Mouse (Mus musculus) hindbrain, embryonic 15.5 days (tissue): ENCODE results near the gene Eif2b3. TPM values are rescaled to one million over a fixed set of nuclear protein-coding genes. Genes with fewer than 3 reads are reported as not detected.

Experiments used
- ATAC-seq: fragments of 200-750 bp; cut with Nextera tagmentation; 2 replicates; pipeline ENCODE4 v1.8.0; 2017; ENCODE audit warnings: low read depth, moderate number of reproducible peaks, moderate TSS enrichment; ENCODE audit not compliant: low FRiP score
- H3K27ac ChIP-seq: fragments of 300-500 bp; sonication (generic); replicated peaks from 2 replicates; pipeline ENCODE4 v1.5.1; 2015; ENCODE audit warnings: mild to moderate bottlenecking, inconsistent platforms
- H3K27me3 ChIP-seq: fragments of 300-500 bp; sonication (generic); 2 replicates; pipeline ENCODE4 v1.6.1; 2015; ENCODE audit warnings: control low read depth, inconsistent platforms
- H3K36me3 ChIP-seq: fragments of 300-500 bp; sonication (generic); 2 replicates; pipeline ENCODE4 v1.6.1; 2015; ENCODE audit warnings: control low read depth, inconsistent platforms
- H3K4me1 ChIP-seq: fragments of 300-500 bp; sonication (generic); replicated peaks from 2 replicates; pipeline ENCODE4 v1.6.1; 2015; ENCODE audit warnings: control low read depth, inconsistent platforms
- H3K4me2 ChIP-seq: fragments of 300-500 bp; sonication (generic); 2 replicates; pipeline ENCODE4 v1.6.1; 2015; ENCODE audit warnings: moderate library complexity, mild to moderate bottlenecking, inconsistent platforms
- H3K4me3 ChIP-seq: fragments of 300-500 bp; sonication (generic); 2 replicates; pipeline ENCODE4 v1.5.1; 2015; ENCODE audit warnings: mild to moderate bottlenecking, inconsistent platforms
- H3K9ac ChIP-seq: fragments of 300-500 bp; sonication (generic); 2 replicates; pipeline ENCODE4 v1.6.1; 2015; ENCODE audit warnings: inconsistent platforms
- H3K9me3 ChIP-seq: fragments of 300-500 bp; sonication (generic); 2 replicates; pipeline ENCODE4 v1.6.1; 2016; ENCODE audit warnings: control low read depth, inconsistent platforms
- WGBS: fragments of 180-500 bp; shearing (Covaris S2); methylation state at CpG from one replicate; pipeline ENCODE4 v1.1.7; 2015; 5-methylcytosine and 5-hydroxymethylcytosine counted together
- polyA plus RNA-seq: library from polyadenylated mRNA; unstranded; fragments of >200 nt; fragmentation: Nextera tagmentation; extraction: Ambion mirVana; gene quantifications from 2 replicates; pipeline ENCODE4 v1.2.1, GENCODE M21; 2015

Gene Eif2b3
- 43.8 and 46.8 TPM in 2 replicates for polyA plus RNA-seq

GRCm38 (mm10) chr4:117019206-117020134 is at the start of gene Eif2b3:
Gene Eif2b3, plus strand, starts transcription at chr4:117019402.
- Histone ChIP-seq H3K27ac (peak within 1 kb of the TSS; percentile 79), H3K9ac (peak within 1 kb of the TSS; percentile 88), H3K27me3 (no peaks in the 10 kb centered on the region), H3K4me1 (peaks cover 11% of the 10 kb centered on the region), H3K36me3 (peaks cover 17% of the 10 kb centered on the region), H3K9me3 (no peaks in the 10 kb centered on the region), H3K4me3 (peak within 1 kb of the TSS; percentile 99), H3K4me2 (peak within 1 kb of the TSS; percentile 82)
- ATAC-seq: peak; percentile 96
- under 1% methylated on average over 60 of the region's 61 CpGs for WGBS

GRCm38 (mm10) chr4:116976503-116976902 is 42.7 kb upstream of the Eif2b3 start:
- 81% methylated on average over 2 of the region's 2 CpGs for WGBS
- Histone ChIP-seq H3K4me3 (no peak overlapping the region), H3K9ac (no peak overlapping the region), H3K27me3 (no peaks in the 10 kb centered on the region), H3K27ac (no peak overlapping the region), H3K9me3 (no peaks in the 10 kb centered on the region), H3K4me1 (no peaks in the 10 kb centered on the region), H3K36me3 (peaks cover 50% of the 10 kb centered on the region), H3K4me2 (no peak overlapping the region)
- no peak for ATAC-seq

GRCm38 (mm10) chr4:116985681-116986080 is 33.5 kb upstream of the Eif2b3 start:
- Histone ChIP-seq H3K4me1 (no peaks in the 10 kb centered on the region), H3K4me2 (no peak overlapping the region), H3K27me3 (no peaks in the 10 kb centered on the region), H3K27ac (no peak overlapping the region), H3K9ac (no peak overlapping the region), H3K36me3 (peaks cover 41% of the 10 kb centered on the region), H3K9me3 (no peaks in the 10 kb centered on the region), H3K4me3 (no peak overlapping the region)
- 93% methylated on average over 7 of the region's 7 CpGs for WGBS
- no peak for ATAC-seq

- ATAC-seq: peak; percentile 73
- no peak overlapping the region for H3K4me3 ChIP-seq
- H3K27me3 ChIP-seq: no peaks in the 10 kb centered on the region
- no peak overlapping the region for H3K4me2 ChIP-seq
- no peak overlapping the region for H3K27ac ChIP-seq
- H3K9me3 ChIP-seq: no peaks in the 10 kb centered on the region
- no peaks in the 10 kb centered on the region for H3K4me1 ChIP-seq
- peaks cover 32% of the 10 kb centered on the region; the same call in 1 of the 2 replicates for H3K36me3 ChIP-seq
- WGBS: 60% methylated on average over 17 of the region's 17 CpGs
- H3K9ac ChIP-seq: no peak overlapping the region
Measured at GRCm38 (mm10) chr4:116986400-116987121, 32.6 kb upstream of the Eif2b3 start.

- H3K4me3 ChIP-seq: no peak overlapping the region
- WGBS: 77% methylated on average over 5 of the region's 5 CpGs
Measured at GRCm38 (mm10) chr4:116987122-116987456, 32.1 kb upstream of the Eif2b3 start.

GRCm38 (mm10) chr4:116989731-116990130 is 29.5 kb upstream of the Eif2b3 start:
- Histone ChIP-seq H3K36me3 (peaks cover 27% of the 10 kb centered on the region; the same call in 1 of the 2 replicates), H3K9me3 (no peaks in the 10 kb centered on the region), H3K9ac (no peak overlapping the region), H3K27ac (no peak overlapping the region), H3K4me1 (peaks cover 14% of the 10 kb centered on the region), H3K4me3 (no peak overlapping the region), H3K27me3 (no peaks in the 10 kb centered on the region), H3K4me2 (no peak overlapping the region)
- 64% methylated on average over 6 of the region's 6 CpGs for WGBS
- no peak for ATAC-seq

More at GRCm38 (mm10) chr4:116987122-116987456, 32.1 kb upstream of the Eif2b3 start:
- H3K4me1 ChIP-seq: no peaks in the 10 kb centered on the region
- no peak overlapping the region for H3K27ac ChIP-seq
- H3K27me3 ChIP-seq: no peaks in the 10 kb centered on the region
- H3K36me3 ChIP-seq: peaks cover 27% of the 10 kb centered on the region; the same call in 1 of the 2 replicates
- no peaks in the 10 kb centered on the region for H3K9me3 ChIP-seq
- H3K9ac ChIP-seq: no peak overlapping the region
- no peak for ATAC-seq
- H3K4me2 ChIP-seq: no peak overlapping the region

- H3K36me3 ChIP-seq: 0 out of 2 replicates have a peak, but pooled peaks cover 27% of the 10 kb centered on the region
- no peak overlapping the region for H3K4me3 ChIP-seq
- ATAC-seq: no peak
- 16% methylated on average over 7 of the region's 7 CpGs for WGBS
- H3K4me2 ChIP-seq: no peak overlapping the region
- H3K27me3 ChIP-seq: no peaks in the 10 kb centered on the region
- H3K4me1 ChIP-seq: peaks cover 25% of the 10 kb centered on the region
- H3K9ac ChIP-seq: no peak overlapping the region
- H3K27ac ChIP-seq: no peak overlapping the region
- H3K9me3 ChIP-seq: no peaks in the 10 kb centered on the region
Measured at GRCm38 (mm10) chr4:116991366-116991765, 27.8 kb upstream of the Eif2b3 start.

- peak within 1 kb of the TSS; percentile 99 for H3K4me3 ChIP-seq
- peak; percentile 91 for ATAC-seq
- no peaks in the 10 kb centered on the region for H3K27me3 ChIP-seq
- peak within 1 kb of the TSS; percentile 90 for H3K27ac ChIP-seq
- peaks cover 20% of the 10 kb centered on the region for H3K36me3 ChIP-seq
- peak within 1 kb of the TSS; percentile 90 for H3K9ac ChIP-seq
- 2% methylated on average over 38 of the region's 38 CpGs for WGBS
- peak within 1 kb of the TSS; percentile 93 for H3K4me2 ChIP-seq
- peaks cover 30% of the 10 kb centered on the region for H3K4me1 ChIP-seq
- H3K9me3 ChIP-seq: no peaks in the 10 kb centered on the region
Measured at GRCm38 (mm10) chr4:116993672-116994621, 25.3 kb upstream of the Eif2b3 start, which contains the start of gene Urod. Gene Urod, minus strand, starts transcription at chr4:116994413.

GRCm38 (mm10) chr4:116995131-116995797 is 23.9 kb upstream of the Eif2b3 start, which contains the start of gene Hectd3:
Gene Hectd3, plus strand, starts transcription at chr4:116995317.
- WGBS: under 1% methylated on average over 54 of the region's 58 CpGs
- Histone ChIP-seq H3K4me2 (peak within 1 kb of the TSS; percentile 93), H3K27me3 (no peaks in the 10 kb centered on the region), H3K9me3 (no peaks in the 10 kb centered on the region), H3K9ac (peak within 1 kb of the TSS; percentile 90), H3K4me1 (peaks cover 30% of the 10 kb centered on the region), H3K36me3 (peaks cover 23% of the 10 kb centered on the region), H3K4me3 (peak within 1 kb of the TSS; percentile 99), H3K27ac (peak within 1 kb of the TSS; percentile 90)
- ATAC-seq: peak; percentile 67

- no peaks in the 10 kb centered on the region for H3K9me3 ChIP-seq
- peak overlapping the region; percentile 93 for H3K4me2 ChIP-seq
- ATAC-seq: peak; percentile 15; the same call in 1 of the 2 replicates
- WGBS: 0% methylated on average over 16 of the region's 16 CpGs
- peak overlapping the region; percentile 90 for H3K9ac ChIP-seq
- H3K4me1 ChIP-seq: peaks cover 30% of the 10 kb centered on the region
- peaks cover 23% of the 10 kb centered on the region for H3K36me3 ChIP-seq
- no peaks in the 10 kb centered on the region for H3K27me3 ChIP-seq
- H3K27ac ChIP-seq: peak overlapping the region; percentile 90
- H3K4me3 ChIP-seq: peak overlapping the region; percentile 99
Measured at GRCm38 (mm10) chr4:116995798-116996135, 23.4 kb upstream of the Eif2b3 start.
